Mouse (Mus musculus): ENCODE measurements at regions not wholly inside any gene's neighbourhood (a gene's known extent, or its start where the extent isn't known, plus 50 kb on each side); places are given as distances from the start of the nearest gene placed in this dataset.
"Not testable (repeated sequence)": the region's sequence is repeated elsewhere in the genome, so short reads cannot be mapped to it uniquely, and the experiment has no call there.

GRCm38 (mm10) chr10:120726369-120726768 lies 172.5 kb downstream of the Msrb3 start:
- DNase-seq (ENCODE audit: low read depth, low spot score), result no peak

GRCm38 (mm10) chr10:120721956-120722532 lies 176.9 kb downstream of the Msrb3 start:
- no peak for DNase-seq (ENCODE audit: low read depth, low spot score)

- DNase-seq (ENCODE audit: low read depth, low spot score), result no peak
Measured at GRCm38 (mm10) chr10:120720981-120721380, 177.9 kb downstream of the Msrb3 start.

GRCm38 (mm10) chr10:120720061-120720460 lies 178.8 kb downstream of the Msrb3 start:
- no peak for DNase-seq (ENCODE audit: low read depth, low spot score)

GRCm38 (mm10) chr10:120717159-120717567 lies 181.7 kb downstream of the Msrb3 start:
- peak; percentile 93 for DNase-seq (ENCODE audit: low read depth, low spot score)

- peak; percentile 51 for DNase-seq (ENCODE audit: low read depth, low spot score)
Measured at GRCm38 (mm10) chr10:120716391-120716790, 182.5 kb downstream of the Msrb3 start.

GRCm38 (mm10) chr10:120707771-120708750 lies 190.8 kb downstream of the Msrb3 start:
- DNase-seq (ENCODE audit: low read depth, low spot score), result no peak

GRCm38 (mm10) chr10:120706684-120707290 lies 192.1 kb downstream of the Msrb3 start:
- no peak for DNase-seq (ENCODE audit: low read depth, low spot score)

- peak; percentile 93 for DNase-seq (ENCODE audit: low read depth, low spot score)
Measured at GRCm38 (mm10) chr10:120701833-120702232, 197.1 kb downstream of the Msrb3 start.

- DNase-seq (ENCODE audit: low read depth, low spot score), result no peak
Measured at GRCm38 (mm10) chr10:120697275-120697856, 201.5 kb downstream of the Msrb3 start.

GRCm38 (mm10) chr10:120696481-120696880 lies 202.4 kb downstream of the Msrb3 start:
- no peak for DNase-seq (ENCODE audit: low read depth, low spot score)

GRCm38 (mm10) chr10:120694472-120694871 lies 204.4 kb downstream of the Msrb3 start:
- peak; percentile 53 for DNase-seq (ENCODE audit: low read depth, low spot score)

- peak; percentile 87 for DNase-seq (ENCODE audit: low read depth, low spot score)
Measured at GRCm38 (mm10) chr10:120691451-120691850, 207.4 kb downstream of the Msrb3 start.

- no peak for DNase-seq (ENCODE audit: low read depth, low spot score)
Measured at GRCm38 (mm10) chr10:120686123-120686522, 209.9 kb upstream of the Hmga2 start.

- no peak for DNase-seq (ENCODE audit: low read depth, low spot score)
Measured at GRCm38 (mm10) chr10:120682021-120682420, 205.8 kb upstream of the Hmga2 start.

- no peak for DNase-seq (ENCODE audit: low read depth, low spot score)
Measured at GRCm38 (mm10) chr10:120679982-120680381, 203.7 kb upstream of the Hmga2 start.

GRCm38 (mm10) chr10:120678277-120678676 lies 202.0 kb upstream of the Hmga2 start:
- DNase-seq (ENCODE audit: low read depth, low spot score), result no peak

GRCm38 (mm10) chr10:120675369-120675768 lies 199.1 kb upstream of the Hmga2 start:
- no peak for DNase-seq (ENCODE audit: low read depth, low spot score)

- DNase-seq (ENCODE audit: low read depth, low spot score), result no peak
Measured at GRCm38 (mm10) chr10:120674321-120675045, 198.2 kb upstream of the Hmga2 start.

GRCm38 (mm10) chr10:120667678-120668031 lies 191.4 kb upstream of the Hmga2 start:
- not testable (repeated sequence) for DNase-seq (ENCODE audit: low read depth, low spot score)

- DNase-seq (ENCODE audit: low read depth, low spot score), result peak; percentile 77
Measured at GRCm38 (mm10) chr10:120666985-120667677, 190.9 kb upstream of the Hmga2 start.

Data from 3T3-L1 (cell line).